Mouse (Mus musculus) lung, postnatal 4 days (tissue): ENCODE data around the gene Il1rn.
A peak's percentile ranks its signal among the peaks of the same experiment; 100 is the strongest.

ENCODE experiments used
- DNase-seq, 2 experiments: peaks; one replicate each; pipeline ENCODE4 v3.0.0; 2021

Gene Il1rn

DNA sequence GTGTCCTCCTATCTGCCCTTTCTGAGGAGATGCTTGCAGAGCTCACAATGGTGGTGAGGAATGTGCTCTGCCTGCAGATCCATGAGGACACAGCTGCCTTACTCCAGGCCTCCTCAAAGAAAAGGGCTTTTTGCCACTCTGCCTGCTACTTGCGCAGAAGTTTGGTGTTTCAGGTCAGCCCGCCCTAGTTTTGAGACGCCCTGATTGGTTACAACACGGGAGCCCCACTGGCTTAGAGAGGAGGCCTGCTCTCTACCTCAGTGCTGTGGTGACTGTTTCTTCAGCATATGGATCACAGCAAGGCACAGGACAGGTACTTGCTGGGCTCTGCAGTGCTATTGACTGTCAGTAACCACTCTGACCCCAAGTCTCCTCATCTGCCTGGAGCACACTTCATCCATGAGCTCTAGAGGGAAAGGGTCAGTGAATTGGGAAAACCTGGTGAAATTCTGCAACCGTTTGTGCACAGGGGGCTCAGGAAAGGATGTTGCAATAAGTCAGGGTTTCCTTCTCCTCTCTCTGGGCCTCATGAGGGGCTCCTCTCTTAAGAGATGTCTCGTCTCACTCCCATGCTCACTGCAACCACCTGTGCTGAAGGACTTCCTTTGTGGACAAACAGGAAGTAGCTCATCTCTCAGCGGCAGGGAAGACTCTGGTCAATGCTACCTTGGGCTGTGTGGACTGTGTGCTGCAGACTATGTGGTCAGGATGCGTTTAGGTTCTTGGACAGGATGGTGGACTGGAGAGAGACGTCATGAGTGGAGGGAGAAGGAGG lies 46.0 kb downstream of the Il1rn start:
- DNase-seq: no peak

GRCm38 (mm10) chr2:24383636-24384035 lies 47.0 kb downstream of the Il1rn start:
- no peak for DNase-seq

GRCm38 (mm10) chr2:24384393-24384792 lies 47.7 kb downstream of the Il1rn start:
- DNase-seq: no peak

DNA sequence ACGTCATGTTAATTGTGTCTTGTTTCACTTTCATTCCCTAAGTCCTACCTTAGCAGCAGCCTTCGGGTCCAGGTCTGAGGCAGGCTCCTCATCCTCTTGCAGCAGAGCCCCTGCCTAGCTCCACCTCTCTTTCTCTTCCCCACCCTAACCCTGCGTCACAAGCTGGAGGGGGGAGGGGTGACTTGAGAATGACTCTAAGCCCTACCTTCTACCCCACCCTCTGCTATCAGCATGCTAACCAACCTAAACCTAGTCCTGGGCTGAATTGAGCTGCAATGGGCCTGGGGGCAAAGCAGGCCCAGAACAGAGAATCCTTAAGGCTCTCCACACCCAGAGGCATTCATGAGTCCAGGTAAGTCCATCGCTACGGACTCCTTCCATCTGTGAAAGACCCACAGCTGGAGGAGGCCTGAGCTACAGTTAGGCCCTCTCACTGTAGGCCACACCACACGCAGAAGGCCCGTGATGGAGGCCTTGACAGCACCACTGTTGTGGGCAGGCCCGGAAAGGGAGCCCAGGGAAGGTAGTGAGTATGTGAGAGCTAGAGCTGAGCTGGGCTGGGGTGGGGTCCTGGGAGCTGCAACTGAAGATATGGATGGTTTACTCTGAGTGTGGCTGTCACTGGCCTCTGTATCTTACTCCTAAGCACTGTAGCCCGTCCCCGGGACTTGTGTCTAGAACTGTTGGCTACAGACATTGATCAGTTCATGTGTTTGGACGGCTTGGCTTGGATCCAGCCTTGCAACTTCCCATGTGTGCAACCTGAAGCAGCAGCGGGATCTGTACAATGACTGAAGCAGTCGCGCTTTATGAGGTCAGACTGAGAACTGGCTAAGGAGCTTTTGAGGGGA lies 48.7 kb downstream of the Il1rn start:
- DNase-seq: peak; percentile 45 to 56

GRCm38 (mm10) chr2:24386158-24386963 lies 49.7 kb downstream of the Il1rn start:
- DNase-seq: peak; percentile 58 to 61

- DNase-seq: peak in 1 of 2 experiments; percentile 21
Observed at GRCm38 (mm10) chr2:24386964-24387320, 50.3 kb downstream of the Il1rn start.

- DNase-seq: no peak
Observed at GRCm38 (mm10) chr2:24387361-24388283, 51.0 kb downstream of the Il1rn start.

GRCm38 (mm10) chr2:24393251-24393650 lies 56.6 kb downstream of the Il1rn start:
- DNase-seq: no peak

GRCm38 (mm10) chr2:24397115-24397514 lies 60.5 kb downstream of the Il1rn start:
- peak in 1 of 2 experiments; percentile 10 for DNase-seq

DNA sequence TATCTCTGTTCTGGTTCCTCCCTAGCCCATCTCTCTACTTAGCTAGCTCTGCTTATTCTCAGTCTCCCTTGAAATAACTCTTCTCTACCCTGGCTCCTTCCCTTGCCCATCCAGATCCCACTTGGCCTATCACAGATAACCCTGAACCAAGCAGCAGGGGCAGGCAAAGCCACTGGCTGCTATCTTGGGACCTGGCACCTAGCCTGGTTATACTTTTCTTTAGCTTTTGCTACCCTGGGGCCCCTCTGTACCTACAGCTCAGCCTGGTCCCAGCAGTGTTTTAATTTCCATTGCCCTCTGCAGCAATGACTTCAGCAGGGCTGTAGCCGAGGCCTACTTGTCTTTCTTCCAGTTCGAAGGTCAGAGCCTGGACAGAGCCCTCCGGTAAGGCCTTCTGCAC lies 64.1 kb downstream of the Il1rn start:
- no peak for DNase-seq
